Mouse (Mus musculus): ENCODE measurements around the gene Pde8a. TPM values are rescaled to one million over a fixed set of nuclear protein-coding genes. Genes with fewer than 3 reads are reported as not detected.

The Pde8a gene
- polyA plus RNA-seq, 1 experiment from 2014 or later, result 3.6 TPM

DNA sequence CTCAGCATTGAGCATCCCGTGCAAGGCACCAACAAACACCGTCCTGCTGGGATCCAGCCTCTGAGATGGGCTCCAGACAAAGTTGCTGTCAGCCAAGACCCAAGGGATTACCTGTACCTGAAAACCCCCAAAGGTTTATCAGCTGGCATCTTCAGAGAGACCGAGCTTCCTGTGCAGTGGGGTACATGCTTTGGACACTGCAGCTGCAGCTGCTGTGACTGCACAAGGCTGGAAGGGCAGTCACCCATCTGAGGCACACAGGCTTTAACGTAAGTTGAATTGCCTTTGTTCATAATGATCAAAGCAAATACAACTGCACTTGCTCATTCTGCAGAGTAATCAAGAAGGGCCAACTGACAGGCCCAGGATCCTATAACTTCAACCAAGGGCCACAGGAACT, 138.4 kb downstream of the Pde8a start:
- H3K9ac ChIP-seq (replicated peaks), result no peak overlapping the region
- ATAC-seq (ENCODE audit: insufficient number of reproducible peaks, insufficient read depth, low FRiP score, low TSS enrichment, low read depth), result no peak
- H3K4me2 ChIP-seq, result no peak overlapping the region
- H3K4me1 ChIP-seq (replicated peaks), result peaks cover 23% of the 10 kb centered on the region
- no peaks in the 10 kb centered on the region for H3K9me3 ChIP-seq
- no peaks in the 10 kb centered on the region for H3K36me3 ChIP-seq
- WGBS, result 73% methylated on average over 4 of the region's 4 CpGs
- no peaks in the 10 kb centered on the region; the same call in 1 of the 2 replicates for H3K27me3 ChIP-seq
- H3K27ac ChIP-seq, result no peak overlapping the region
- no peak overlapping the region for H3K4me3 ChIP-seq (replicated peaks)

DNA sequence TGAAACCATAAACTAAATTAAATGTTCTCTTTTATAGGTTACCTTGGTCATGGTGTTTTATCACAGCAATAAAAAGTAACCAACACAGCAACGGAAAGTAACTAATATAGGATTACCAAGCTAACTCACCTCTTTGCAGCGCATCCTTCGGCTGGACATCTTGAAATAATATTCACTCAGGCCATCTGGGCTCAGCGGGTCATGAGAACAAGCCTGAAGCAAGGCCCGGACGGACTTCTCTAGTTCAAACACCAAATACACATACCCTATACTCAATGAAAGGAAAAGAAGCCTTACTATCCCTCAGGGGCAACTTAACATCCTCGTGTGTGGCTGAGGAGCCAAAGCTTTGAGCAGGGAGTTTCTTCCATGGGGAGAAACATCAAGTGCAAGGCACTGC, 142.3 kb downstream of the Pde8a start:
- no peaks in the 10 kb centered on the region for H3K27me3 ChIP-seq
- H3K4me1 ChIP-seq (replicated peaks), result peaks cover 23% of the 10 kb centered on the region
- WGBS, result 17% methylated on average over 7 of the region's 7 CpGs
- no peak overlapping the region for H3K4me3 ChIP-seq (replicated peaks)
- no peak overlapping the region for H3K4me2 ChIP-seq
- H3K9ac ChIP-seq (replicated peaks), result no peak overlapping the region
- ATAC-seq (ENCODE audit: insufficient number of reproducible peaks, insufficient read depth, low FRiP score, low TSS enrichment, low read depth), result no peak
- no peaks in the 10 kb centered on the region for H3K9me3 ChIP-seq
- H3K36me3 ChIP-seq, result no peaks in the 10 kb centered on the region
- no peak overlapping the region for H3K27ac ChIP-seq

DNA sequence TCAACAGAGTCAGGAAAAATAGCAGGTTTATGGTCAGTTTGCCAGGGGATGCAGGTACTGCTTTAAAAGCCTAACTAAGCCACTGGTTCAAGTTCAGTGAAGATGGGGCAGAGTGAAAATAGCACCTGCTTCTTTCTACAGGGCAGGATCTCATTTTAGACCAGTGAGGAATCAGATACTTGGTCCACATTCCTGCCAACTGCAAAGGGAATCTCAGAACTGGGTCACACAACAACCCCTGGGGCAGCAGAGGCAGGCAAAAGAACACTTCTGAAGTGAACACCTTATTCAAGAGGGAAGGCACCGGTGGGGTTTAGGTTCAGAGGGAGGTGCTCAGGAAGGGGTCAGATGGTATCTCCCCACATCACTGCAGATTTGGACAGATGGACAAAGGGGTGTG, 143.0 kb downstream of the Pde8a start:
- Histone ChIP-seq H3K4me2 (no peak overlapping the region), H3K4me1 (replicated peaks) (peaks cover 23% of the 10 kb centered on the region), H3K27me3 (no peaks in the 10 kb centered on the region), H3K4me3 (replicated peaks) (no peak overlapping the region), H3K27ac (no peak overlapping the region), H3K9ac (replicated peaks) (no peak overlapping the region), H3K9me3 (no peaks in the 10 kb centered on the region), H3K36me3 (no peaks in the 10 kb centered on the region)
- 87% methylated on average over 1 of the region's 1 CpGs for WGBS
- ATAC-seq (ENCODE audit: insufficient number of reproducible peaks, insufficient read depth, low FRiP score, low TSS enrichment, low read depth), result no peak

GRCm38 (mm10) chr7:81356975-81357374, 143.6 kb downstream of the Pde8a start:
- no peak overlapping the region for H3K4me3 ChIP-seq (replicated peaks)
- ATAC-seq (ENCODE audit: insufficient number of reproducible peaks, insufficient read depth, low FRiP score, low TSS enrichment, low read depth), result no peak
- no peak overlapping the region for H3K27ac ChIP-seq
- H3K9ac ChIP-seq (replicated peaks), result no peak overlapping the region
- WGBS, result 79% methylated on average over 7 of the region's 7 CpGs
- no peaks in the 10 kb centered on the region for H3K36me3 ChIP-seq
- H3K9me3 ChIP-seq, result no peaks in the 10 kb centered on the region
- no peaks in the 10 kb centered on the region for H3K27me3 ChIP-seq
- H3K4me1 ChIP-seq (replicated peaks), result peaks cover 23% of the 10 kb centered on the region
- no peak overlapping the region for H3K4me2 ChIP-seq

DNA sequence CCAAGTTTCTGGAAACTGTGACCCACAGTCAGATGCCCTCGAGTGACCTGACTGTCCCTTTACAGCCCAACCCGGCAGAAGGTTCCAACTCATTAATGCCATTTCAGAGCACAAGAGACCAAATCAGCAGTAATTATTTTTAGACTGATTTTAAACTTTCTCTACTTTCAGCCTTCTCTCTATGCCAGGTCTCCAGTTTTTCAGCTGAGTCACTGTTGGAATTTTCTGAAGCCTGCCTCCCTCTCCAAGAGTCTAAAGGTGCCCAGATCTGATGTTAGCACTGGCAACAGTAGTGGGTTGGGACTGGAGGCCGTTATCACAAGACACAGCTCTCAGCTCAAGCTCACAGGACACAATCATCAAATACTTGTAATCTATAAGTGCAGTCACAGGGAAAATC, 154.6 kb downstream of the Pde8a start:
- no peaks in the 10 kb centered on the region for H3K36me3 ChIP-seq
- no peaks in the 10 kb centered on the region for H3K9me3 ChIP-seq
- H3K27ac ChIP-seq, result no peak overlapping the region
- H3K9ac ChIP-seq (replicated peaks), result no peak overlapping the region
- no peak overlapping the region for H3K4me3 ChIP-seq (replicated peaks)
- peaks cover 23% of the 10 kb centered on the region for H3K27me3 ChIP-seq
- no peak overlapping the region for H3K4me2 ChIP-seq
- no peak for ATAC-seq (ENCODE audit: insufficient number of reproducible peaks, insufficient read depth, low FRiP score, low TSS enrichment, low read depth)
- 76% methylated on average over 3 of the region's 3 CpGs for WGBS
- 0 out of 2 replicates have a peak, but pooled peaks cover 3% of the 10 kb centered on the region for H3K4me1 ChIP-seq (replicated peaks)

GRCm38 (mm10) chr7:81369724-81370123, 156.3 kb downstream of the Pde8a start:
- no peak overlapping the region for H3K9ac ChIP-seq (replicated peaks)
- no peak overlapping the region for H3K27ac ChIP-seq
- ATAC-seq (ENCODE audit: insufficient number of reproducible peaks, insufficient read depth, low FRiP score, low TSS enrichment, low read depth), result no peak
- H3K4me1 ChIP-seq (replicated peaks), result 0 out of 2 replicates have a peak, but pooled peaks cover 3% of the 10 kb centered on the region
- H3K9me3 ChIP-seq, result no peaks in the 10 kb centered on the region
- H3K4me2 ChIP-seq, result no peak overlapping the region
- H3K4me3 ChIP-seq (replicated peaks), result no peak overlapping the region
- 70% methylated on average over 3 of the region's 3 CpGs for WGBS
- H3K36me3 ChIP-seq, result no peaks in the 10 kb centered on the region
- peaks cover 24% of the 10 kb centered on the region for H3K27me3 ChIP-seq

- Histone ChIP-seq H3K36me3 (no peaks in the 10 kb centered on the region), H3K4me1 (replicated peaks) (0 out of 2 replicates have a peak, but pooled peaks cover 3% of the 10 kb centered on the region), H3K27ac (no peak overlapping the region), H3K9ac (replicated peaks) (no peak overlapping the region; the same call in 1 of the 2 replicates), H3K4me2 (peak overlapping the region; percentile 42; the same call in 1 of the 2 replicates), H3K27me3 (peaks cover 24% of the 10 kb centered on the region), H3K4me3 (replicated peaks) (no peak overlapping the region), H3K9me3 (no peaks in the 10 kb centered on the region)
- ATAC-seq (ENCODE audit: insufficient number of reproducible peaks, insufficient read depth, low FRiP score, low TSS enrichment, low read depth), result no peak
- 9% methylated on average over 5 of the region's 5 CpGs for WGBS
These were observed 158.4 kb downstream of the Pde8a start for GRCm38 (mm10) chr7:81371811-81372210.

DNA sequence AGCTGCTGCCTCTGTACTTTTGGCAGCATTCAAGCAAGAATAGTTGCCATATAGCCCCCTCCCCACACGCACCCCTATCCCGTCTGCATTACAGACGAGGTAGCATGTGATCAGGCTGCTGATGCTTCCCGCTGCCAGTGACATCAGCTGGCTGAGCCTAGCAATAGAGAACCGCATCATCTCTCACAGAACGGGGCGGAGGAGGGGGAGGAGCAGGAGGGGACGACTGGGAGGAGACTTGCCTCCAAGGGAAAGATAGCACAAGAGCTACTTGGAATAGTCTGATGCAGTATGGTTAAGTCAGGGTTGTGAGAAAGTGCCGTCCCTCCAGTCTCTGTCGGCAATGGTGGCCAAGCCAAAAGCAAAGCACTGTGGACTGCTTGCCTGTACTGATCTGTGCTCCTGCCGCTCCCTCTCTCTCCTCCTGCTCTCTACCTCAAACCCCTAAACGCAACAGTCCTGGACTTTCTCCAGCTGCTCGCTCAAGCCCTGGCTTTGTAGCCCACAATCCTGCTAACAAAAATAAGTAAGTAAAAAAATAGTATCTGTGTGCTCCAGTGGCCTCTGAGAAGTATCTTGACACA, 159.0 kb downstream of the Pde8a start:
- H3K4me1 ChIP-seq (replicated peaks), result 0 out of 2 replicates have a peak, but pooled peaks cover 3% of the 10 kb centered on the region
- H3K9me3 ChIP-seq, result no peaks in the 10 kb centered on the region
- H3K36me3 ChIP-seq, result no peaks in the 10 kb centered on the region
- peaks cover 24% of the 10 kb centered on the region for H3K27me3 ChIP-seq
- peak overlapping the region; percentile 42 for H3K4me2 ChIP-seq
- H3K27ac ChIP-seq, result no peak overlapping the region
- no peak for ATAC-seq (ENCODE audit: insufficient number of reproducible peaks, insufficient read depth, low FRiP score, low TSS enrichment, low read depth)
- no peak overlapping the region for H3K9ac ChIP-seq (replicated peaks)
- H3K4me3 ChIP-seq (replicated peaks), result 0 out of 2 replicates have a peak overlapping the region, but pooled peaks have one; percentile 6
- 6% methylated on average over 13 of the region's 13 CpGs for WGBS

DNA sequence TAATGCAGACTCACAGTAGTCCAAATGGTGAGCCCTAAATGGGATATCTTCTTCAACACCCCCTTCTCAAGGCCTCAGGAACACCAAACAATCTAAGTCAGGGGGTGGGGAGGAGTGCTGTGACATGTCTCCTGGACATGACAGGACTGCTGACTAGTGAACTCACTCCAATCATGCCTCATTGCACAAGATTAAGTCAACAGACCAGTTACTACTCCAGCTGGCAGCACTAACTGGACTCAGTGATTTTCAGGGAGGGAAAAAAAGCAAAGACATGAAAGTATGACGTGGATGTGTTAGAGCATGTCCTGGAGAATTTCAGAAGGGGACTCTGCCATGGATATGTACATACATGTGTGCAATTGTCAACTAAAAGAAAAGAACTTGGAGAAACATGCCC, 166.0 kb downstream of the Pde8a start:
- WGBS, result 76% methylated on average over 1 of the region's 1 CpGs
- Histone ChIP-seq H3K4me3 (replicated peaks) (no peak overlapping the region), H3K4me1 (replicated peaks) (no peaks in the 10 kb centered on the region), H3K4me2 (no peak overlapping the region), H3K9ac (replicated peaks) (no peak overlapping the region), H3K27me3 (no peaks in the 10 kb centered on the region), H3K27ac (no peak overlapping the region), H3K9me3 (no peaks in the 10 kb centered on the region), H3K36me3 (no peaks in the 10 kb centered on the region)
- ATAC-seq (ENCODE audit: insufficient number of reproducible peaks, insufficient read depth, low FRiP score, low TSS enrichment, low read depth), result no peak

Other genes with a start within 250 kb of the Pde8a start
- gene Zfp592, start 219.9 kb upstream of the Pde8a start, polyA plus RNA-seq (2016; fragmentation: Nextera tagmentation; extraction: Ambion mirVana), result 11.3 and 15.5 TPM in 2 replicates
- gene Alpk3, start 156.0 kb upstream of the Pde8a start, polyA plus RNA-seq (2016; fragmentation: Nextera tagmentation; extraction: Ambion mirVana), result 1.3 and 1.5 TPM in 2 replicates
- not detected in 2 replicates for gene Slc28a1, start 98.8 kb upstream of the Pde8a start, polyA plus RNA-seq (2016; fragmentation: Nextera tagmentation; extraction: Ambion mirVana)
- gene Rps17, start 131.7 kb downstream of the Pde8a start, polyA plus RNA-seq (2016; fragmentation: Nextera tagmentation; extraction: Ambion mirVana), result 1,248 and 1,281 TPM in 2 replicates
- 0.44 TPM in 1 of 2 replicates, not detected in the other for gene Cpeb1, start 241.9 kb downstream of the Pde8a start, polyA plus RNA-seq (2016; fragmentation: Nextera tagmentation; extraction: Ambion mirVana)